Mouse (Mus musculus) MEL (cell line): ENCODE data around the gene Usp37. TPM values are rescaled to one million over a fixed set of nuclear protein-coding genes. Genes with fewer than 3 reads are reported as not detected.

ENCODE experiments used
- DNase-seq: peaks from one replicate; pipeline ENCODE4 v3.0.0; 2011; ENCODE audit warnings: low read depth, low spot score
- H3K27ac ChIP-seq: 2 replicates; pipeline ENCODE4 v1.5.1; 2012; ENCODE audit warnings: low read depth, mild to moderate bottlenecking, control low read depth, low read length, moderate library complexity; ENCODE audit not compliant: control insufficient read depth
- H3K27me3 ChIP-seq, 2 experiments: fragments of 150-350 bp in 1 of 2; sonication (generic) in 1 of 2; 2 replicates each; pipeline ENCODE4 v1.6.1; 2012; ENCODE audit warnings: low read length in 2 of 2, mild to moderate bottlenecking in 2 of 2, improper control_type of control experiment in 1 of 2, moderate library complexity in 1 of 2; ENCODE audit not compliant: insufficient read depth in 2 of 2, control insufficient read depth in 1 of 2
- H3K36me3 ChIP-seq, 2 experiments: 2 replicates each; pipeline ENCODE4 v1.6.1; 2012 to 2014; ENCODE audit warnings: low read length in 2 of 2, improper control_type of control experiment in 1 of 2, inconsistent platforms in 1 of 2, mild to moderate bottlenecking in 1 of 2; ENCODE audit not compliant: insufficient read depth in 2 of 2, control insufficient read depth in 1 of 2
- H3K4me1 ChIP-seq, 2 experiments: fragments of 150-350 bp in 1 of 2; sonication (generic) in 1 of 2; 2 replicates each; pipeline ENCODE4 v1.6.1; 2012; ENCODE audit warnings: low read length in 2 of 2, improper control_type of control experiment in 1 of 2, mild to moderate bottlenecking in 1 of 2; ENCODE audit not compliant: insufficient read depth in 2 of 2, control insufficient read depth in 1 of 2
- H3K4me3 ChIP-seq, 2 experiments: fragments of 150-350 bp in 1 of 2; sonication (generic) in 1 of 2; 2 replicates each; pipeline ENCODE4 v1.5.1; 2012; ENCODE audit warnings: low read depth in 2 of 2, low read length in 2 of 2, mild to moderate bottlenecking in 2 of 2, moderate library complexity in 2 of 2, control low read depth in 1 of 2, improper control_type of control experiment in 1 of 2; ENCODE audit not compliant: control insufficient read depth in 1 of 2, insufficient read depth in 1 of 2
- H3K79me2 ChIP-seq: 2 replicates; pipeline ENCODE4 v1.6.1; 2012; ENCODE audit warnings: mild to moderate bottlenecking, low read length, moderate library complexity; ENCODE audit not compliant: control insufficient read depth, poor library complexity, insufficient read depth
- H3K9ac ChIP-seq: 2 replicates; pipeline ENCODE4 v1.6.1; 2012; ENCODE audit warnings: low read depth, mild to moderate bottlenecking, control low read depth, low read length, moderate library complexity; ENCODE audit not compliant: control insufficient read depth, poor library complexity, severe bottlenecking
- H3K9me3 ChIP-seq: fragments of 150-350 bp; sonication (generic); replicated peaks from 2 replicates; pipeline ENCODE4 v1.6.1; 2012; ENCODE audit warnings: mild to moderate bottlenecking, low read length, improper control_type of control experiment, moderate library complexity; ENCODE audit not compliant: insufficient read depth
- CTCF ChIP-seq, 3 experiments: IDR thresholded peaks in 2 of 3; conservative IDR thresholded peaks in 1 of 3; 2 replicates each; pipeline ENCODE4 v1.5.1; 2011 to 2012; ENCODE audit warnings: low read length in 3 of 3, low read depth in 2 of 3, mild to moderate bottlenecking in 2 of 3, improper control_type of control experiment in 1 of 3, inconsistent platforms in 1 of 3, mixed read lengths in 1 of 3, moderate library complexity in 1 of 3; ENCODE audit not compliant: control insufficient read depth in 1 of 3, insufficient read depth in 1 of 3, poor library complexity in 1 of 3, severe bottlenecking in 1 of 3
- EP300 ChIP-seq, 2 experiments: IDR thresholded peaks; 2 replicates each; pipeline ENCODE4 v1.6.1; 2011; ENCODE audit warnings: improper control_type of control experiment in 2 of 2, low read length in 2 of 2, low read depth in 1 of 2, mild to moderate bottlenecking in 1 of 2
- ETS1 ChIP-seq: IDR thresholded peaks from 2 replicates; pipeline ENCODE4 v1.6.1; 2012; ENCODE audit warnings: low read depth, mild to moderate bottlenecking, inconsistent platforms, low read length, improper control_type of control experiment, moderate library complexity
- GATA1 ChIP-seq: IDR thresholded peaks from 2 replicates; pipeline ENCODE4 v1.6.1; 2011; ENCODE audit warnings: low read depth, low read length, improper control_type of control experiment
- HCFC1 ChIP-seq: IDR thresholded peaks from 2 replicates; pipeline ENCODE4 v1.6.1; 2012; ENCODE audit warnings: low read depth, mild to moderate bottlenecking, inconsistent platforms, low read length, improper control_type of control experiment, moderate library complexity
- JUND ChIP-seq: IDR thresholded peaks from 2 replicates; pipeline ENCODE4 v1.6.1; 2011; ENCODE audit warnings: low read depth, mild to moderate bottlenecking, improper control_type of control experiment, low read length
- KAT2A ChIP-seq: conservative IDR thresholded peaks from 2 replicates; pipeline ENCODE4 v1.6.1; 2012; ENCODE audit warnings: low read depth, low read length, improper control_type of control experiment, inconsistent platforms
- MAFK ChIP-seq: IDR thresholded peaks from 2 replicates; pipeline ENCODE4 v1.6.1; 2011; ENCODE audit warnings: low read depth, mild to moderate bottlenecking, low read length, improper control_type of control experiment, borderline replicate concordance
- MEF2A ChIP-seq: IDR thresholded peaks from 2 replicates; pipeline ENCODE4 v1.6.1; 2014; ENCODE audit warnings: low read depth, mild to moderate bottlenecking, inconsistent platforms, low read length, improper control_type of control experiment; ENCODE audit not compliant: poor library complexity, insufficient replicate concordance, severe bottlenecking; ENCODE audit errors: extremely low read depth
- MYB ChIP-seq: IDR thresholded peaks from 2 replicates; pipeline ENCODE4 v1.6.1; 2011; ENCODE audit warnings: mild to moderate bottlenecking, low read depth, low read length, improper control_type of control experiment
- NELFE ChIP-seq: IDR thresholded peaks from 2 replicates; pipeline ENCODE4 v1.6.1; 2011; ENCODE audit warnings: low read depth, low read length, improper control_type of control experiment
- NRF1 ChIP-seq: IDR thresholded peaks from 2 replicates; pipeline ENCODE4 v1.6.1; 2014; ENCODE audit warnings: low read depth, mild to moderate bottlenecking, inconsistent platforms, low read length, improper control_type of control experiment, moderate library complexity; ENCODE audit not compliant: poor library complexity, insufficient read depth, severe bottlenecking
- POLR2A ChIP-seq, 2 experiments: IDR thresholded peaks; 2 replicates each; pipeline ENCODE4 v1.6.1; 2011 to 2012; ENCODE audit warnings: low read length in 2 of 2, mild to moderate bottlenecking in 2 of 2, control low read depth in 1 of 2, improper control_type of control experiment in 1 of 2, low read depth in 1 of 2, moderate library complexity in 1 of 2; ENCODE audit not compliant: control insufficient read depth in 1 of 2, insufficient read depth in 1 of 2, poor library complexity in 1 of 2
- RAD21 ChIP-seq: IDR thresholded peaks from 2 replicates; pipeline ENCODE4 v1.6.1; 2011; ENCODE audit warnings: mild to moderate bottlenecking, low read depth, low read length, improper control_type of control experiment
- RCOR1 ChIP-seq: IDR thresholded peaks from 2 replicates; pipeline ENCODE4 v1.6.1; 2012; ENCODE audit warnings: low read depth, mild to moderate bottlenecking, inconsistent platforms, low read length, improper control_type of control experiment
- SIN3A ChIP-seq: IDR thresholded peaks from 2 replicates; pipeline ENCODE4 v1.6.1; 2012; ENCODE audit warnings: low read length, improper control_type of control experiment, inconsistent platforms
- SMC3 ChIP-seq: IDR thresholded peaks from 2 replicates; pipeline ENCODE4 v1.6.1; 2011; ENCODE audit warnings: low read depth, low read length, improper control_type of control experiment
- TAL1 ChIP-seq: IDR thresholded peaks from 2 replicates; pipeline ENCODE4 v1.6.1; 2012; ENCODE audit warnings: mild to moderate bottlenecking, inconsistent platforms, low read length, moderate library complexity, mixed read lengths
- TBP ChIP-seq: IDR thresholded peaks from 2 replicates; pipeline ENCODE4 v1.8.0; 2011; ENCODE audit warnings: low read depth, low read length, improper control_type of control experiment
- ZMIZ1 ChIP-seq: IDR thresholded peaks from 2 replicates; pipeline ENCODE4 v1.6.1; 2012; ENCODE audit warnings: low read depth, mild to moderate bottlenecking, inconsistent platforms, low read length, improper control_type of control experiment, moderate library complexity
- polyA plus RNA-seq, 2 experiments: library from polyadenylated mRNA; stranded (reverse) in 1 of 2; unstranded in 1 of 2; fragments of >175 nt in 1 of 2; fragments of >200 nt in 1 of 2; gene quantifications; 2 replicates each; pipeline versions ENCODE4 v1.2.1 to v1.2.4; 2012; ENCODE audit warnings: low replicate concordance in 2 of 2, low read depth in 1 of 2; ENCODE audit not compliant: insufficient read length in 2 of 2, insufficient read depth in 1 of 2, missing spikeins in 1 of 2
- total RNA-seq: library from RNA; depleted of rRNA; stranded (reverse); fragments of 300-350 nt; gene quantifications from 2 replicates; pipeline ENCODE4 v1.2.3, GENCODE M21; 2012

Usp37 gene
- total and polyA plus RNA-seq, 3 experiments: 17.8 to 77.6 (median 24.0) TPM

DNA sequence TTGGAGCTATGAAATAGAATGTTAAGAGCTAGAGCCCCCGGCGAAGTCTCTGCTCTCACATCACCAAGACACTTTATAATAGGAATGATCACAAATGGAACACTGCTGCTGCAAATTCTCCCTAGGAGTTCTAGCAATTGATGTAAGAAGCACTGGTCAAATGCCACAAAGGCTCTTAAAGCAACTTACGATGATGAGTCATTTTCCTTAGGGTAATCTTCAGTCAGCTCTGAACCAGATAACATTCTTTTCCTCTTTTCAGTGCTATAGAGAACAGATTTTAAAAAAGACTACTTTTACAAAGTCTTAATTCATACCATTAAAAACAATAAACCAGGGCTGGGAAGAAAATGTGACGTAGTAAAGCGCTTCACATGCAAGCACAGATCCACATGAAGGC lies 58.3 kb downstream of the Usp37 start:
- peak; percentile 40 for DNase-seq
- Histone ChIP-seq H3K79me2 (no peaks in the 10 kb centered on the region), H3K27me3 (no peaks in the 10 kb centered on the region), H3K9me3 (no peaks in the 10 kb centered on the region), H3K36me3 (peaks cover 6 to 31% of the 10 kb centered on the region in 2 experiments), H3K4me3 (no peak overlapping the region), H3K27ac (no peak overlapping the region), H3K9ac (no peak overlapping the region), H3K4me1 (no peaks in the 10 kb centered on the region)
- no peak for TF ChIP-seq NELFE
- no peak for TF ChIP-seq NRF1
- TF ChIP-seq EP300 (IDR thresholded peaks at IDR 0.05; ENCODE audit: low read depth in 1 of 2, low read length in 2 of 2): peak in 1 of 2 experiments; percentile 55; a peak in 2 of 4 replicates
- no peak for TF ChIP-seq ZMIZ1
- no peak for TF ChIP-seq SMC3
- TF ChIP-seq ETS1: no peak
- TF ChIP-seq MEF2A: no peak
- no peak for TF ChIP-seq TBP
- 0 out of 2 replicates have a peak, but pooled peaks have one; percentile 61 for TF ChIP-seq JUND
- no peak for TF ChIP-seq RCOR1
- TF ChIP-seq POLR2A (IDR thresholded peaks at IDR 0.05; ENCODE audit: control insufficient read depth in 1 of 2, insufficient read depth in 1 of 2, low read depth in 1 of 2, low read length in 2 of 2, poor library complexity in 1 of 2): no peak
- TF ChIP-seq MYB: no peak
- no peak for TF ChIP-seq KAT2A
- no peak for TF ChIP-seq CTCF (IDR thresholded peaks at IDR 0.05 in 2 of 3, conservative IDR thresholded peaks at IDR 0.05 in 1 of 3; ENCODE audit: control insufficient read depth in 1 of 3, insufficient read depth in 1 of 3, low read depth in 2 of 3, low read length in 3 of 3, poor library complexity in 1 of 3, severe bottlenecking in 1 of 3)
- no peak for TF ChIP-seq SIN3A
- TF ChIP-seq GATA1: peak; percentile 45; the same call in 1 of the 2 replicates
- no peak for TF ChIP-seq MAFK
- no peak for TF ChIP-seq HCFC1

DNA sequence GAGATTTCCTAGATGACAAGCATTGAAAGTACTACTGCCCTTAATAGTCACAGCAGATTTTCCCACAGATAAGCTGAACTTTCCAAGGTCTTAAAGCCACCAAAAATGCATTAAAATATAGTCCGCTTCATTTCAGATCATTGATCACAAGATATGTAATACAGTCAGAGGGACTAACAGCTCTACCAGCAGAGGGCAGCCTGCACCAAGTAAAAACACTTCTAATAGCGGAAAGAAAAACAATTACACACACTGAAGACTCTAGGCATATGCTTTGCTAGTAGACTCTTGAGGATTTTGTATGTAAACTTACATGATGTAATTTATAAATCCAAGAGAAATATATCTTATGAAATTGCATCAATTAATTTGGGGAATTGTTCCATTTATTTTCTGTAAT lies 83.8 kb downstream of the Usp37 start:
- Histone ChIP-seq H3K36me3 (peaks cover 0 to 29% of the 10 kb centered on the region in 2 experiments; a peak in 2 of 4 replicates), H3K79me2 (no peaks in the 10 kb centered on the region), H3K4me3 (no peak overlapping the region), H3K27me3 (no peaks in the 10 kb centered on the region), H3K4me1 (no peaks in the 10 kb centered on the region), H3K27ac (no peak overlapping the region), H3K9ac (no peak overlapping the region), H3K9me3 (no peaks in the 10 kb centered on the region)
- TF ChIP-seq SMC3 (peak; percentile 38; the same call in 1 of the 2 replicates), CTCF (IDR thresholded peaks at IDR 0.05 in 2 of 3, conservative IDR thresholded peaks at IDR 0.05 in 1 of 3; ENCODE audit: control insufficient read depth in 1 of 3, insufficient read depth in 1 of 3, low read depth in 2 of 3, low read length in 3 of 3, poor library complexity in 1 of 3, severe bottlenecking in 1 of 3) (peak; percentile 22 to 72 (median 59); a peak in 5 of 6 replicates), TAL1 (no peak), RAD21 (peak; percentile 54)
- peak; percentile 63 for DNase-seq
